20 mouse cellular contexts compared by ENCODE assay signal in the genomic region with DNA sequence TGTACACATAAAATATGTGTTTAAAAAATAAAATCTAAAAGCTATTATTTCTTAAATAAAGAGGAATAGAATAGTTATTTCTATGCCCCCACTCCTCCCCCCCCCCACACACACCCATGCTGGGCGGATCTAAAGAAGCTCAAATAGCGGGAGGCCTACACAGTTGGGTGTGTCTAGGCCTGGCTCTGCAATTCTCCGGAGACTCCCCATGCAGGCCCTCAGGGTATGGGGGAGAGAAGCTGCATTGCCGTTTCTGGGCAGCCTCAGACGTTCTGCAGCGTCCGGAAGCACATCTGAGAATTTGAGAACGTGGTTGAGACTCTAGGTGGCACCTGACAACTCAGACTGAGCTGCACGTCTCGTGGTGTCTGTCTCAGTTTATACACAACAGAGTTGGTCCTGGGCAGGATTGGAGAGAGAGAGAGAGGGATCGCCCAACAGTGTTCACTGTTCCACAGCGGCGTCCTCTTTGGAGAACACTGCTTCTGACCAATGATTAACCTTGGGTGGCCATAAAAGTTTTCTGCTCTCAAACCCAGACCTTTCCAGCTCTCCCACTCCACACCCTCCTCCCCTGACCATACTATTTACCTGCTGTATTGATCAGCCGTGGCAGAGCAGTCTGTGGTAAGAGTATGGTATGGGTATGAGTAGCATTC. TPM values are rescaled to one million over a fixed set of nuclear protein-coding genes. Genes with fewer than 3 reads are reported as not detected.
A peak's percentile ranks its signal among the peaks of the same experiment; 100 is the strongest.
DNase-seq lines count a peak whose midpoint lies in the region; ATAC-seq and TF ChIP-seq lines count a peak whose summit lies in the region.
"Had no signal": no experiment of that assay in that cellular context is flagged by ENCODE, and none has a peak within 500 bp of the region (broad histone marks: within the 10 kb centered on the region; RNA-seq: fewer than 3 reads in every experiment).

No protein-coding gene starts in this region.

- no peak for TF ChIP-seq CTCF in ES-Bruce4 (IDR thresholded peaks at IDR 0.05; ENCODE audit: low read depth, low read length)
- TF ChIP-seq CTCF in kidney, postnatal 0 days (IDR thresholded peaks at IDR 0.05; ENCODE audit: low read depth) = no peak

- peak; percentile 92 for ATAC-seq in intestine, embryonic 15.5 days
- peak; percentile 84 for ATAC-seq in kidney, postnatal 0 days (replicated peaks; ENCODE audit: low FRiP score, low read depth)
- peak; percentile 76 for ATAC-seq in liver, embryonic 15.5 days (ENCODE audit: insufficient read depth)
- no peak for ATAC-seq in granulocyte monocyte progenitor cell, adult 5-6 weeks (replicated peaks; ENCODE audit: poor library complexity, severe bottlenecking)
- ATAC-seq: forebrain, embryonic 13.5 days; midbrain, embryonic 13.5 days had no signal

- H3K9me3 ChIP-seq in ES-Bruce4 (replicated peaks; ENCODE audit: control insufficient read depth, insufficient read depth, low read length, poor library complexity, severe bottlenecking) = no peaks in the 10 kb centered on the region
- H3K9me3 ChIP-seq in intestine, embryonic 15.5 days = no peaks in the 10 kb centered on the region
- no peaks in the 10 kb centered on the region for H3K9me3 ChIP-seq in kidney, postnatal 0 days (replicated peaks; ENCODE audit: low read length)
- H3K9me3 ChIP-seq in liver, embryonic 15.5 days (replicated peaks) = no peaks in the 10 kb centered on the region
- H3K9me3 ChIP-seq: embryonic facial prominence, embryonic 13.5 days; forebrain, embryonic 13.5 days; heart, embryonic 12.5 days; hindbrain, embryonic 12.5 days; midbrain, embryonic 13.5 days had no signal

- no peaks in the 10 kb centered on the region for H3K27me3 ChIP-seq in ES-Bruce4 (ENCODE audit: control insufficient read depth, insufficient read depth, low read length, poor library complexity, severe bottlenecking)
- H3K27me3 ChIP-seq in intestine, embryonic 15.5 days (replicated peaks) = no peaks in the 10 kb centered on the region
- H3K27me3 ChIP-seq in kidney, postnatal 0 days (ENCODE audit: insufficient read depth, low read length) = no peaks in the 10 kb centered on the region
- H3K27me3 ChIP-seq in liver, embryonic 15.5 days = no peaks in the 10 kb centered on the region
- H3K27me3 ChIP-seq: embryonic facial prominence, embryonic 13.5 days; forebrain, embryonic 13.5 days; heart, embryonic 12.5 days; hindbrain, embryonic 12.5 days; midbrain, embryonic 13.5 days had no signal

- peak; percentile 65; the same call in 1 of the 2 replicates for TF ChIP-seq EP300 in ES-Bruce4 (IDR thresholded peaks at IDR 0.05; ENCODE audit: insufficient read depth, low read depth, low read length)

- 39% methylated on average over 14 of the region's 14 CpGs for WGBS in intestine, embryonic 15.5 days
- 41% methylated on average over 14 of the region's 14 CpGs for WGBS in kidney, postnatal 0 days
- WGBS in liver, embryonic 15.5 days (ENCODE audit: insufficient replicate concordance) = 65% methylated on average over 14 of the region's 14 CpGs

- H3K9ac ChIP-seq in ES-Bruce4 (ENCODE audit: low read depth, poor library complexity, severe bottlenecking) = no peak overlapping the region
- no peak overlapping the region for H3K9ac ChIP-seq in intestine, embryonic 15.5 days
- H3K9ac ChIP-seq in kidney, postnatal 0 days (ENCODE audit: low read depth, low read length) = no peak overlapping the region
- no peak overlapping the region for H3K9ac ChIP-seq in liver, embryonic 15.5 days
- H3K9ac ChIP-seq: embryonic facial prominence, embryonic 13.5 days; forebrain, embryonic 13.5 days; heart, embryonic 12.5 days; hindbrain, embryonic 12.5 days; midbrain, embryonic 13.5 days had no signal

- TF ChIP-seq POLR2A in ES-Bruce4 (IDR thresholded peaks at IDR 0.05; ENCODE audit: insufficient read depth, low read length) = no peak

- DNase-seq in kidney, postnatal 0 days (ENCODE audit: low spot score) = no peak
- DNase-seq in layer of hippocampus, adult 18-20 months (ENCODE audit: low spot score in 2 of 2) = no peak
- DNase-seq in spleen, postnatal 36 days (ENCODE audit: low spot score in 2 of 2) = no peak
- no peak for DNase-seq in cerebellum, postnatal 36 days
- DNase-seq: adrenal gland, adult 2 months; cerebellum, adult 9-11 months; gastrocnemius, adult 2 months; left cerebral cortex, postnatal 4 days; lung, postnatal 14 days; spleen, adult 18-20 months had no signal

- no peak overlapping the region for H3K27ac ChIP-seq in ES-Bruce4 (ENCODE audit: insufficient read depth, low read length)
- peak overlapping the region; percentile 78 for H3K27ac ChIP-seq in intestine, embryonic 15.5 days
- peak overlapping the region; percentile 79 for H3K27ac ChIP-seq in kidney, postnatal 0 days
- H3K27ac ChIP-seq in liver, embryonic 15.5 days (replicated peaks) = peak overlapping the region; percentile 38; the same call in 1 of the 2 replicates
- H3K27ac ChIP-seq: forebrain, embryonic 13.5 days; gastrocnemius, adult 2 months; hindbrain, embryonic 12.5 days; layer of hippocampus, adult 2 months; midbrain, embryonic 13.5 days had no signal

- no peaks in the 10 kb centered on the region for H3K36me3 ChIP-seq in ES-Bruce4 (ENCODE audit: control insufficient read depth, insufficient read depth, low read length, poor library complexity, severe bottlenecking)
- no peaks in the 10 kb centered on the region for H3K36me3 ChIP-seq in intestine, embryonic 15.5 days
- H3K36me3 ChIP-seq in kidney, postnatal 0 days (ENCODE audit: insufficient read depth, low read length) = no peaks in the 10 kb centered on the region
- no peaks in the 10 kb centered on the region for H3K36me3 ChIP-seq in liver, embryonic 15.5 days (replicated peaks)
- H3K36me3 ChIP-seq: embryonic facial prominence, embryonic 13.5 days; heart, embryonic 12.5 days; hindbrain, embryonic 12.5 days; midbrain, embryonic 13.5 days had no signal

- peak overlapping the region; percentile 30; the same call in 1 of the 2 replicates for H3K4me3 ChIP-seq in ES-Bruce4 (ENCODE audit: low read depth, low read length)
- H3K4me3 ChIP-seq in intestine, embryonic 15.5 days (replicated peaks) = no peak overlapping the region
- H3K4me3 ChIP-seq in kidney, postnatal 0 days (replicated peaks; ENCODE audit: low read depth, low read length) = no peak overlapping the region
- no peak overlapping the region for H3K4me3 ChIP-seq in liver, embryonic 15.5 days (replicated peaks)
- H3K4me3 ChIP-seq: embryonic facial prominence, embryonic 13.5 days; forebrain, embryonic 13.5 days; gastrocnemius, adult 2 months; heart, embryonic 12.5 days; hindbrain, embryonic 12.5 days; layer of hippocampus, adult 2 months; midbrain, embryonic 13.5 days had no signal

- H3K4me2 ChIP-seq in intestine, embryonic 15.5 days (replicated peaks) = peak overlapping the region; percentile 48
- H3K4me2 ChIP-seq in kidney, postnatal 0 days (ENCODE audit: low read length) = peak overlapping the region; percentile 16; the same call in 1 of the 2 replicates
- peak overlapping the region; percentile 7; the same call in 1 of the 2 replicates for H3K4me2 ChIP-seq in liver, embryonic 15.5 days
- H3K4me2 ChIP-seq: embryonic facial prominence, embryonic 13.5 days; forebrain, embryonic 13.5 days; heart, embryonic 12.5 days; hindbrain, embryonic 12.5 days; midbrain, embryonic 13.5 days had no signal

- H3K4me1 ChIP-seq in ES-Bruce4 (ENCODE audit: control insufficient read depth, insufficient read depth, low read length) = no peaks in the 10 kb centered on the region
- H3K4me1 ChIP-seq in intestine, embryonic 15.5 days (replicated peaks) = peaks cover 12% of the 10 kb centered on the region; the same call in 1 of the 2 replicates
- peaks cover 16% of the 10 kb centered on the region; the same call in 1 of the 2 replicates for H3K4me1 ChIP-seq in kidney, postnatal 0 days (replicated peaks; ENCODE audit: insufficient read depth, low read length)
- no peaks in the 10 kb centered on the region; the same call in none of the 2 replicates for H3K4me1 ChIP-seq in liver, embryonic 15.5 days (replicated peaks)
- H3K4me1 ChIP-seq: midbrain, embryonic 13.5 days had no signal

RNA-seq across cellular contexts. Expression of a gene that starts 22.4 kb away (rescaled TPM):
- polyA plus RNA-seq in ES-Bruce4 (2011; ENCODE audit: insufficient read depth, insufficient read length, low read depth, missing spikeins) = 43.7 and 45.1 TPM in 2 replicates
- polyA plus RNA-seq in intestine, embryonic 15.5 days (2015; fragmentation: Nextera tagmentation; extraction: Ambion mirVana) = 45.3 and 53.5 TPM in 2 replicates
- polyA plus RNA-seq in kidney, postnatal 0 days (2015; fragmentation: Nextera tagmentation; extraction: Ambion mirVana) = 108 and 119 TPM in 2 replicates
- polyA plus RNA-seq in liver, embryonic 15.5 days (2015; fragmentation: Nextera tagmentation; extraction: Ambion mirVana) = 44.5 and 47.4 TPM in 2 replicates
- 10 to 100 TPM; 51.9 to 53.8 TPM for total RNA-seq in layer of hippocampus, adult 18-20 months (2021)
- not detected in 2 replicates for total RNA-seq in granulocyte monocyte progenitor cell, adult 5-6 weeks (2014; fragmentation: Nextera tagmentation)
- total RNA-seq in granulocyte monocyte progenitor cell, adult 5-6 weeks (2017) = not detected in 2 replicates
